Mouse (Mus musculus): ENCODE data around the gene Ciao2b. TPM values are rescaled to one million over a fixed set of nuclear protein-coding genes. Genes with fewer than 3 reads are reported as not detected.
A peak's percentile ranks its signal among the peaks of the same experiment; 100 is the strongest.

Gene Ciao2b
- total RNA-seq, 2 experiments from 2014 or later = 31.4 to 33.5 TPM

DNA sequence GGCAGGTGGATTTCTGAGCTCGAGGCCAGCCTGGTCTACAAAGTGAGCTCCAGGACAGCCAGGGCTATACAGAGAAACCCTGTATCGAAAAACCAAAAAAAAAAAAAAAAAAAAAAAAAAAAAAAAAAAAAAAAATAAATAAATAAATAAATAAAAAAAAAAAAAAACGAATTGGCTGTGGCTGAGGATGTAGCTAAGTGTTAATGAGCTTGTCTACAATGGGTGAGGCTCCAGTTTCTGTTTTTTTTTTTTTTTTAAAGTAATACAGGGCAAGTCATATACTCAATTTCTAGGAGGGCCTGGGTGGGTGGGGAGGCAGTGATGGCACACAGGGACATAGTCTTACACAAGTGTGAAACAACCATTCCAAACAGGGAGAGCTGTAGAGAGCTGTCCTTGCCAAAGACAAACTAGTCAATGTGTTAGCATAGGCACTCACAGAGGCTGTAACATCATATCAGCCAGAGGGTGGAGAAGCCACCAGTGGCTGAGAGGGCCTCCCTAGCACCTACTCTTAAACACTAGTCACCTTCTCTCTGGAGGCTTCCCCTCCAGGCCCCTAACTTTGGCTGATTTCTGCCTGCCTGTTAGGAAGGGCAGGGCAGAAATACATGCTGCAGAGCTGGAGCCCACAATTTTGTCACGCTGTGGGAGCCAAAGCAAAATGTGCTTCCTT is 14.6 kb downstream of the Ciao2b start:
- DNase-seq (ENCODE audit: low spot score in 2 of 2) = no peak
- intact Hi-C loops (cut with DNase I) = no loop called here

- DNase-seq (ENCODE audit: low spot score in 2 of 2) = no peak
- intact Hi-C loops (cut with DNase I) = no loop called here
Observed at GRCm38 (mm10) chr8:104624161-104624560, 17.6 kb downstream of the Ciao2b start, which contains the start of gene Cdh16. Gene Cdh16, minus strand, starts transcription at chr8:104624396.

DNA sequence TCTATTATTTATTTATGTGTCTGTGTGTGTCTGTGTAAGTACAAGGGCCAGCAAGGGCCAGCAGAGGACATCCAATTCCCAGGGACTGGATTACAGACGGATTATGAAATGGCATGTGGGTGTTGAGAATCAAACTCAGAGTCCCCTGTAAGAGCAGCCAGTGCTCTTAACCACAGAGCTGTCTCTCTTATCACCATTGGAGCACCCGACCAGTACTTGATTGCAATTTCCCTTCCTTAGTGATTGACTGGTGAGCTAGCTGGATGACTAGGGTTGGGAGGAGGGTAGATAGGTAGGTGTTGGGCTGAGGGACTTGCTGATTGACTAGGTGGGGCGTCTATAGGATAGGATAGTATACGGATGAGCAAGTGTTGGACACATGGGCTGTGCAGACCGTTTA is 21.0 kb downstream of the Ciao2b start:
- DNase-seq (ENCODE audit: low spot score in 2 of 2) = no peak
- intact Hi-C loops (cut with DNase I) = no loop called here

DNA sequence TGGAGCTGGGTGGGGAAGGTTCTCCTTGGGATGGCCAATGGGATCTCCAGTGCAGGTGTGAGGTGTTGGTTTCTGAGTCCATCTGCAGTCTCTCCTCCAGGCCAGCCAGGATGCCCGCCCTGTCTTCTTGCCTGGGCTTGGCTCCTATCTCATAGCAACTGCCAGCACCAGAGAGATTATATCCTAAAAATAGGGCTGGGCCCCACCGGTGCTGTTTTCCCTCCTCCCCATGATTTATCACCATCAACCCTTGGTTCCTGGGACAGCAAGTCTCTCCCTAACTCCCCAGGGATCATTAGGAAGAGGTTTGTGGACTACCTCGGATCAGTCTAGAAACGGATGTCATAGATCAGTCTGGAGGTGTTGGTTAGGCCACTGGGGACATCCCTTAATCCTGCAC is 28.6 kb downstream of the Ciao2b start:
- no peak for DNase-seq (ENCODE audit: low spot score in 2 of 2)
- intact Hi-C loops (cut with DNase I) = no loop called here

DNA sequence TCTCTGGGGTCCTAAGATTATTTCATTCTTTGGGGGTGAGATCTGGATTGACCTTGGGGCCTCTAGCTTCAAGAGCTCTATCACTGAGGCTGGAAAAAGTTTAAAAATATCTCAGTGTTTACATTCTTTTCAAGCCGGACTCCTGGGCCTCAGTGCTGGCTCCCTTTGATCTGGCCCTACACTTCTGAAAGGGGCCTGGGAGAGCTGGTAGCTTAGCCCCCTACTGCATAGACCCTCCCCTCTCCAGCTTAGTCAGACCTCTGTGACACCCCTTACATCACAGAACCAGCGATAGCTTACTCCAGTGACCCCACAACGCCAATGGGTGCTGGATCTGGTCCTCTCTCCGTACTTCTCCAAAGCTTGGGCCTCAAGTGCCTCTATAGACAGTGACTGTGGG is 30.2 kb downstream of the Ciao2b start:
- intact Hi-C loops (cut with DNase I) = no loop called here
- no peak for DNase-seq (ENCODE audit: low spot score in 2 of 2)

DNA sequence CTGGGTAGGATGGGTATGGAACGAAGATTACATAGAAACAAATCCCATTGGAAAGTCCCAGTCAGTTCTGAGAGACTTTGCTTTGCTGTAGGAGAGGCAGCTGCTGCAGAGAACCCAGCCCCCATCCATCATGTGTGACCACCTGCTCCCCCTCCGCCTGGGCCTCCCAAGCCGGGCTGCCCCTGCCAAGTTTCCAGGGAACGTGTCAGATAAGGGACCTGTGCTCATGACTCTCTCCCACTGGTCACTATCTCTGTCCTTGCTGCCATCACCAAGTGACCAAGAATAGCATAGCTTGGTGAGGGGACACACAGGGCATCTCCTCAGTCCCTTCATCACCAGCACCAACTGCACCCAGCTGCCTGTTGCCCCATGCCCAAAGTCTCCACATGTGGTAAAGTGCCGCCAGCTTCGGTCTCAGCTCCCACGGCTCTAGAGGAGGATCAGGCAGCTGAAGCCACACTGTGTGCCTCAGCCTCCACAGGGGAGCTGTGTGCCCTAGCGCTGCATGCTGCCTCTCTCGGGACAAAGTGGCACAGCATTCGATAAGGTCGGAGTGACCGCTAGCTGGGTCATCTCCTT is 31.5 kb downstream of the Ciao2b start:
- intact Hi-C loops (cut with DNase I) = no loop called here
- DNase-seq (ENCODE audit: low spot score in 2 of 2) = no peak

- DNase-seq (ENCODE audit: low spot score in 2 of 2) = no peak
- intact Hi-C loops (cut with DNase I) = no loop called here
Observed at GRCm38 (mm10) chr8:104609222-104609621, 32.5 kb downstream of the Ciao2b start.

DNA sequence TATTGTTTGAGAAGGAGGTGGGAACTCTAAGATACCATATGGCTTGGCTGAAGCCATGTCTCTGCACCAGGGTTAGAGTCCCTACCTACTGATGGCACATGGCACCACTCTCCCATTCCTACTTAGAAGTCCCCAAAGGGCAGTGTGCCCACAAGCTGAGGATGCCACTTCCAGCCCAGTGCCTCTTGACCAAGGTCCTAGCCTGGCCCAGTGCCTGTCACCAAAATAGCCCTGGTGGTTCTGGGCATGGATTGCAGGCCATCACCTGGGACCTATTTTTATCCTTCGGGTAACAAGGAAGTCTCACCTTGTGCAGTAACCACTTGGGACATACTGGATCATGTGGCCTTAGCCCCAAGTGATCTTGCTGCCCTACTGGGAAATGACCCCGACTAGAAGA is 33.8 kb downstream of the Ciao2b start:
- DNase-seq (ENCODE audit: low spot score in 2 of 2) = no peak
- intact Hi-C loops (cut with DNase I) = no loop called here

DNA sequence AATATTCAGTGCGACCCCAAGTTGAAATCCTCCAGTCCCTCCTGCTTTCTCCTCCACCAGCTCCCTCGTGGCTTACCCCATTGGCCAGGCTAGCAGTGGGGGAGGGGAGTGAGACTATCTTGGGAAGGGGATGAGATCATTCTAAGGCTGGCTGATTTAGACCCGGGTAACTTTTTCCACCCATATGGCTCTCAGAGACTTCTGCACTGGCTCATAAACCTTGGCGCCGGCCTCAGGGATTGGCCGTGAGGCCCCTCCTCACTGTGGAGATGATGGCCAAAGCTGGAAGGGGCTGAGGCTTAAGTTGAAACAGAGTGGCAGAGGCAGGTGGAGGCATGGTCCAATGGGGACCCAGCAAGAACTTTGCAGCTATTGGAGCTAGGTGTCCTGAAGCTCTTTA is 35.4 kb downstream of the Ciao2b start:
- DNase-seq (ENCODE audit: low spot score in 2 of 2) = no peak
- intact Hi-C loops (cut with DNase I) = no loop called here

DNA sequence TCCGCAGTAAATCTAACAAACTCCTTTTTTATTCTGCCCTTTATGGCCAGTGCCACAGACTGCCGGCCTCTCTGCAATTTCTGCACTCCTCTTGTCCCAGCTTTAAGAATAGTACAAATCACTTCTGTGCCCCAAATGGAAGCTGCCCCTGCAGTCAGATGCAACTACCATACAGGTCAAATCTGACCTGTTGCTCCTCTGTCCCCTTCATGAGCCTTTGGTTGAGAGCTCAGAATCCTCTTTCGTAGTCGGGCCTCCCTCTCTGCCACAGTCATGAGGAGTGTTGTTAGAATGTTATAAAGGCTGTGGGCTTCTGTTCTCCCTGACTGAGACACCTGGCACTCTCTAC is 38.5 kb downstream of the Ciao2b start:
- intact Hi-C loops (cut with DNase I) = loop anchor here (5.0 kb wide), 1 partner anchor 39 kb away; the partner anchor contains the start of gene Ciao2b
- DNase-seq (ENCODE audit: low spot score in 2 of 2) = no peak

DNA sequence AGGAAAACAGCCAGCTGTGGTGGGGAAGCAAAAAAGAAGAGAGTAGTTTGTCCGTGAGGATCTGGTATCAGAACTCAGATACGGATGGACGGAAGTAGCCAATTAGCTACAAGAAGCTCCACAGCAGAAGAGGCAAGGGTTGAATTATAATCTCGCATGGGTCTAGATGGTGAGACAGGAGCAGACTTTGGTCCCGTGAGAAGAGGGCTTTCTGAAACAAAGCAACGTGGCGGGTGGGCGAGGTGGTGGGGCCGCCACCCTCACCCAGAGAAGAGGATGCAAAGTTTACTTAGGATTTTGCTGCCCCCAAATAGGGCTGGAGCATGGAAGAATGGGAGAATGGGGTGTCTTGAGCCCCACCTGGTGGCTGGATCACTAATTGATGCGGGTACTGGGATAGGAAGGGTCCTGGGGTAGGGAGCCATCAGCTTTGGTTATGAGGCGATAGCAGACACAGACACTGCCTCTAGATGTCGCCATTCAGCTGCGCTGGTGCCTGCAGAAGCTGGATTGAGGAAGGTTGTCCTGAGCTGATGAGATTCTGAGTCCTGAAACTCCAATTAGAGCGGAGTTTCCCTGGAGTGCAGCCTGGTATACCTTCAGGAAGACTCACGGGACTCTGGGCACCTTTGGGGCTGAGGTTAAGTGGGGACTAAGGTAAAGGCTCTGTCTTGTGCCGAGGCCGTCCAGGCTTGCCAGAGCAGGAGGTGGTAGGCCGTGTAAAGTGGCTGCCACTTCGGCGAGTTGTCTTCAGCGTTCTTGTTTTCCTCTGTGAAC is 39.1 kb downstream of the Ciao2b start:
- intact Hi-C loops (cut with DNase I) = loop anchor here (5.0 kb wide), 1 partner anchor 40 kb away; the partner anchor contains the start of gene Ciao2b
- DNase-seq (ENCODE audit: low spot score in 2 of 2) = peak; percentile 73 to 77

DNA sequence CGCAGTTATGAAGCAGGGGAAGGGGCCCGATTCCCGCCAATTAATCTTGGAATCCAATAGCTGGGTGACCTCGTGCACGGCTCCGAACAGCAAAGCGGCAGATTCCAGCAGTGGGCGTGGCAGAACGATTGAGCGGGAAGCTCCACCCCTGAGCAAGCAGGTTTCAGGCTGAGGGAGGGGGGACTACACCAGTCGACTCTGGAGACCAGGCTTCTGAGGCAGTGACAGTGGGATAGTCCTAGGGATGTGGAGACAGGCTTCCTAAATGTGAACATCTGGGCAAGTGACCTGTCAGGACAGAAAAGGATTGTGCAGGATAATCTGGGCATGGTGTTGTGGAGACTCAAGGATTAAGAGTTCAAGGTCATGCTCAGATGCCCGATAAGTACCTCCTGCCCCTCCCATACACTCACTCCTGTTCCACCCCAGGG is 39.8 kb downstream of the Ciao2b start:
- intact Hi-C loops (cut with DNase I) = loop anchor here (5.0 kb wide), 1 partner anchor 40 kb away; the partner anchor contains the start of gene Ciao2b
- no peak for DNase-seq (ENCODE audit: low spot score in 2 of 2)

DNA sequence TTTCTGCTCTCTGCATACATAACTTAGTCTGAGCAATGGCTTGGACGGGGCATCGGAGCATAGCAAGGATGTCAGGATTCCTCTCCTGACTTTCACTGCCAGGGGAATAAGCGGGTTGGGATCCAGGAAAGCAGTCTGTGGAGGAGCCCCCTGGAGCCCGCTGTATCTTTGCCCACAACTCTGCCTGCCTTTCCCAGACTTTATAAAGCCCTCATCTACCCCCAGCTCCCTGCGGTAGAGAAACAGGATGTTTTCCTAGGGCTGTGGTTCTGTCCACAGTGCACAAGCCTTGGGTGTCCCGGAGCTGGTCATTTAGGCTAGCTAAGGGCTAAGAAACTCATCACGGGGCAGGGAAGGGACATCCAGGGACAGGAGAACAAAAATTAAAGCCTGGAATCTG is 40.4 kb downstream of the Ciao2b start:
- DNase-seq (ENCODE audit: low spot score in 2 of 2) = no peak
- intact Hi-C loops (cut with DNase I) = loop anchor here (5.0 kb wide), 1 partner anchor 41 kb away; the partner anchor contains the start of gene Ciao2b

DNA sequence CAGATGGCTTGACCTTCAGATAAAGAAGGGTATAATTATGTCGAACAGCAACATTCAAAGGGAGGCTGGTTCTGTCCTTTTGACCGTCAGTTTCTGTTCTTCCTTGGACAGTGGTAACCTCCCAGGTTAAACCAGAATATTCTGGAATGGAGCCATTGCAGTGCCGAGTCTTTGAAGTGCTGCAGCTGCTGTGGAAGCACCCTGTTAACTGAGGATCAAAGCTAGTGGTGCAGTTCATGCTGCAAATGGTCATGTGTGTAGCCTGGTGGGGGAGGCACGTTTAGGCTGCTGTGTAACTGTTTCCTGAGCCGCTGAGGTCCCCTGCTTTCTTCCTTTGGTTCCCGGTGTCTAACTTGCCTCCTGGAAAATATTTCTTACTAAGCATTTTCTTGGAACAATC is 43.3 kb downstream of the Ciao2b start:
- no peak for DNase-seq (ENCODE audit: low spot score in 2 of 2)
- intact Hi-C loops (cut with DNase I) = no loop called here

- intact Hi-C loops (cut with DNase I) = no loop called here
- no peak for DNase-seq (ENCODE audit: low spot score in 2 of 2)
Observed at GRCm38 (mm10) chr8:104597656-104598055, 44.1 kb downstream of the Ciao2b start.

DNA sequence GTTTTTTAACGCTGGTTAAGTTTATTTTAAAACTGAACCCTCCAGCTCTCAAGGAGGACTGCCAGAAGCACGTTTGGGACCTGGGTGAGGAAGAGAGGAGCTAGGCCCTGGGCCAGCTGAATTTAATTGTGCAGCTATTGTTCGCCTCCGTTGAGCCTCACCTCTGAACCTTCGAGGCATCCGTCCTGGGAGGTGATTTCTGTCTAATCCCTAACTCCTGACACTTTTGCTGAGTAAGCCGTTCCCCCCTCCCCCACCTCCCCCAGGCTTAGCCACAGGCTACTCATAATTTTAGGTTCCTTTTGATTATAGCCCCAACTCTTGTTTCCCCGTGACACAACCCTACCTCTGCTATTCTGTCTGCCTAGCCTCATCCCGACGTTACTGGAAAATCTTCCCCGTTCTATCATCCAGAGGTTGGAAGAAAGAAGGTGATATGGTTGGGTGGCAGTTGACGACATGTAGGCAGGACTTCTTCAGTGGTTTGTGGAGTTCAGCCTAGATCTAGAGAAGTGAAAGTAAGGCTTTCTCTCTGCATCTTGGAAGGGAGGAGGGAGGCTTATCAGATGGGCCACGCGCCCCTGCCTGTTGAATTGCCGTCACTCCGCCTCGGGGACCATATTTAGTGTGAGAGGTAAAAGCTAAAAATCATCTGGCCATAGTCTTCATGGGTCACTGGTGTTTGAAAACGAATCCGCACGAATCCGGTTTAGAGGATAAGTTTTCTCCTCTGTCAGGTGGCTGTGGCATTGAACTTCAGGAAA is 45.8 kb downstream of the Ciao2b start:
- intact Hi-C loops (cut with DNase I) = no loop called here
- DNase-seq (ENCODE audit: low spot score in 2 of 2) = no peak

- no peak for DNase-seq (ENCODE audit: low spot score in 2 of 2)
- intact Hi-C loops (cut with DNase I) = no loop called here
Observed at GRCm38 (mm10) chr8:104594611-104595362, 47.0 kb downstream of the Ciao2b start.

- DNase-seq (ENCODE audit: low spot score in 2 of 2) = no peak
- intact Hi-C loops (cut with DNase I) = no loop called here
Observed at GRCm38 (mm10) chr8:104593536-104594325, 48.0 kb downstream of the Ciao2b start.

DNA sequence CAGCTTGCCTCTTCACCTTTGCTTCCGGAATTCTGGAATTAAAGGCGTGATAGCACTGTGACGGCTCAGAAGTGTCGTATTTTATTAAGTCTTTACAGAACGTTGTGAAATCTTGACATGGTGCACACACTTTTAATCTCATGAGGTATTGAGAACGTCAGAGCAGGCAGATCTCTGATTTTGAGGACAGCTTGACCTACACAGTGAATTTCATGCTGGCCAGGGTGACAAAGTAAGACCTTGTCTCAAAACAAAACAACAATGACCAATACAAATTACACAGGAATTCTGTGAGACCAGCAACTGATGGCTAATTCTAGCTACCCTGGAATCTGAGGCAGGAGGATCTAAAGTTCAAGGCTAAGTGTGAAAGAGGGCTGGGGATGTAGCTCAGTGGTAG is 49.2 kb downstream of the Ciao2b start:
- intact Hi-C loops (cut with DNase I) = no loop called here
- DNase-seq (ENCODE audit: low spot score in 2 of 2) = no peak

Data from left cerebral cortex, postnatal 36 days (tissue).